Mouse (Mus musculus): ENCODE measurements around the gene Scnn1a. TPM values are rescaled to one million over a fixed set of nuclear protein-coding genes. Genes with fewer than 3 reads are reported as not detected.

The Scnn1a gene
- total RNA-seq, 2 experiments from 2014 or later = 0.31 to 0.43 TPM

Other genes starting within 250 kb of the Scnn1a start
- 100 to 1,000 TPM; 108 to 125 TPM for gene Chd4, start 224.7 kb upstream of the Scnn1a start, total RNA-seq (2021)
- 10 to 100 TPM; 16.0 to 21.1 TPM for gene Nop2, start 188.8 kb upstream of the Scnn1a start, total RNA-seq (2021)
- gene Iffo1, start 175.4 kb upstream of the Scnn1a start, total RNA-seq (2021) = 10 to 100 TPM; 50.8 to 60.1 TPM
- gene Gapdh, start 154.2 kb upstream of the Scnn1a start, total RNA-seq (2021) = 1,000 to 10,000 TPM; 7,536 to 8,309 TPM
- 10 to 100 TPM; 28.3 to 41.5 TPM for gene Ncapd2, start 129.0 kb upstream of the Scnn1a start, total RNA-seq (2021)
- gene Mrpl51, start 128.9 kb upstream of the Scnn1a start, total RNA-seq (2021) = 100 to 1,000 TPM; 212 to 236 TPM
- gene Vamp1, start 105.1 kb upstream of the Scnn1a start, total RNA-seq (2021) = 1 to 10 TPM; 8.4 to 9.1 TPM
- gene Tapbpl, start 88.8 kb upstream of the Scnn1a start, total RNA-seq (2021) = 1 to 10 TPM; 2.7 to 3.1 TPM
- under 1 TPM in 1 of 2 experiments, not detected in 1; 0.14 TPM for gene Cd27, start 83.6 kb upstream of the Scnn1a start, total RNA-seq (2021)
- gene Tuba3a, start 34.6 kb upstream of the Scnn1a start, total RNA-seq (2021) = not detected
- gene Ltbr, start 6.8 kb upstream of the Scnn1a start, total RNA-seq (2021) = 10 to 100 TPM; 34.0 to 36.1 TPM
- 10 to 100 TPM; 43.8 to 58.8 TPM for gene Tnfrsf1a, start 28.7 kb downstream of the Scnn1a start, total RNA-seq (2021)
- gene Plekhg6, start 60.1 kb downstream of the Scnn1a start, total RNA-seq (2021) = under 1 TPM in 1 of 2 experiments, not detected in 1; 0.07 TPM
- gene Cd9, start 174.1 kb downstream of the Scnn1a start, total RNA-seq (2021) = 10 to 100 TPM; 84.5 to 86.4 TPM
- gene Vwf, start 226.1 kb downstream of the Scnn1a start, total RNA-seq (2021) = 10 to 100 TPM; 26.5 to 27.6 TPM

Data from gastrocnemius, postnatal 10 days (tissue).